Mouse (Mus musculus): ENCODE measurements around the gene Zzef1. TPM values are rescaled to one million over a fixed set of nuclear protein-coding genes. Genes with fewer than 3 reads are reported as not detected.

The Zzef1 gene
- polyA plus RNA-seq, 1 experiment from 2014 or later: 4.2 TPM

GRCm38 (mm10) chr11:72923116-72923515 is 127.1 kb downstream of the Zzef1 start:
- no peak overlapping the region for H3K27ac ChIP-seq
- no peak for DNase-seq
- H3K9me3 ChIP-seq (replicated peaks): no peaks in the 10 kb centered on the region
- peaks cover 4% of the 10 kb centered on the region; the same call in 1 of the 2 replicates for H3K4me1 ChIP-seq (replicated peaks)
- H3K9ac ChIP-seq: no peak overlapping the region
- no peak overlapping the region for H3K4me3 ChIP-seq (replicated peaks)
- H3K27me3 ChIP-seq: no peaks in the 10 kb centered on the region
- no peak overlapping the region for H3K4me2 ChIP-seq
- H3K36me3 ChIP-seq: peaks cover 51% of the 10 kb centered on the region
- 22% methylated on average over 4 of the region's 4 CpGs for WGBS (ENCODE audit: insufficient replicate concordance)
- ATAC-seq (ENCODE audit: low read depth): no peak

- WGBS (ENCODE audit: insufficient replicate concordance): 20% methylated on average over 1 of the region's 1 CpGs
- no peak overlapping the region for H3K4me3 ChIP-seq (replicated peaks)
- no peak overlapping the region for H3K4me2 ChIP-seq
- ATAC-seq (ENCODE audit: low read depth): no peak
- no peaks in the 10 kb centered on the region for H3K27me3 ChIP-seq
- peaks cover 4% of the 10 kb centered on the region; the same call in 1 of the 2 replicates for H3K4me1 ChIP-seq (replicated peaks)
- no peaks in the 10 kb centered on the region for H3K9me3 ChIP-seq (replicated peaks)
- DNase-seq: no peak
- H3K36me3 ChIP-seq: peaks cover 42% of the 10 kb centered on the region
- no peak overlapping the region for H3K9ac ChIP-seq
- no peak overlapping the region for H3K27ac ChIP-seq
Observed at GRCm38 (mm10) chr11:72924458-72924857, 128.4 kb downstream of the Zzef1 start.

- no peak overlapping the region for H3K27ac ChIP-seq
- no peak overlapping the region for H3K9ac ChIP-seq
- ATAC-seq (ENCODE audit: low read depth): no peak
- WGBS (ENCODE audit: insufficient replicate concordance): 66% methylated on average over 2 of the region's 2 CpGs
- peaks cover 4% of the 10 kb centered on the region; the same call in 1 of the 2 replicates for H3K4me1 ChIP-seq (replicated peaks)
- DNase-seq: no peak
- no peak overlapping the region for H3K4me2 ChIP-seq
- H3K9me3 ChIP-seq (replicated peaks): no peaks in the 10 kb centered on the region
- no peaks in the 10 kb centered on the region for H3K27me3 ChIP-seq
- H3K36me3 ChIP-seq: peaks cover 41% of the 10 kb centered on the region
- no peak overlapping the region for H3K4me3 ChIP-seq (replicated peaks)
Observed at GRCm38 (mm10) chr11:72925067-72925466, 129.0 kb downstream of the Zzef1 start.

GRCm38 (mm10) chr11:72926226-72926890 is 130.3 kb downstream of the Zzef1 start:
- Histone ChIP-seq H3K27me3 (no peaks in the 10 kb centered on the region), H3K4me2 (no peak overlapping the region), H3K9ac (no peak overlapping the region), H3K4me1 (replicated peaks) (peaks cover 4% of the 10 kb centered on the region; the same call in 1 of the 2 replicates), H3K36me3 (peaks cover 29% of the 10 kb centered on the region), H3K4me3 (replicated peaks) (no peak overlapping the region), H3K9me3 (replicated peaks) (no peaks in the 10 kb centered on the region), H3K27ac (no peak overlapping the region)
- WGBS (ENCODE audit: insufficient replicate concordance): 58% methylated on average over 13 of the region's 13 CpGs
- peak; percentile 19 for DNase-seq
- ATAC-seq (ENCODE audit: low read depth): peak; percentile 57; the same call in 1 of the 2 replicates

- peaks cover 4% of the 10 kb centered on the region; the same call in 1 of the 2 replicates for H3K4me1 ChIP-seq (replicated peaks)
- DNase-seq (no peak), ATAC-seq (ENCODE audit: low read depth) (no peak)
- no peak overlapping the region for H3K4me2 ChIP-seq
- H3K4me3 ChIP-seq (replicated peaks): no peak overlapping the region
- H3K27me3 ChIP-seq: no peaks in the 10 kb centered on the region
- WGBS (ENCODE audit: insufficient replicate concordance): 56% methylated on average over 2 of the region's 2 CpGs
- no peak overlapping the region for H3K27ac ChIP-seq
- H3K9me3 ChIP-seq (replicated peaks): no peaks in the 10 kb centered on the region
- H3K36me3 ChIP-seq: peaks cover 16% of the 10 kb centered on the region
- no peak overlapping the region for H3K9ac ChIP-seq
Observed at GRCm38 (mm10) chr11:72928516-72928915, 132.5 kb downstream of the Zzef1 start.

GRCm38 (mm10) chr11:72940208-72941143 is 144.4 kb downstream of the Zzef1 start:
- WGBS (ENCODE audit: insufficient replicate concordance): 23% methylated on average over 20 of the region's 20 CpGs

GRCm38 (mm10) chr11:72944996-72945793 is 149.2 kb downstream of the Zzef1 start:
- Histone ChIP-seq H3K4me1 (replicated peaks) (peaks cover 37% of the 10 kb centered on the region), H3K27ac (no peak overlapping the region), H3K9me3 (replicated peaks) (no peaks in the 10 kb centered on the region), H3K27me3 (0 out of 2 replicates have a peak, but pooled peaks cover 4% of the 10 kb centered on the region), H3K9ac (no peak overlapping the region), H3K36me3 (no peaks in the 10 kb centered on the region), H3K4me2 (no peak overlapping the region), H3K4me3 (replicated peaks) (no peak overlapping the region)
- DNase-seq: no peak
- whole genome bisulfite sequencing (ENCODE audit: insufficient replicate concordance): 33% methylated on average over 7 of the region's 7 CpGs
- no peak for ATAC-seq (ENCODE audit: low read depth)

More at GRCm38 (mm10) chr11:72940208-72941143, 144.4 kb downstream of the Zzef1 start:
- peak overlapping the region; percentile 46; the same call in 1 of the 2 replicates for H3K9ac ChIP-seq
- peak; percentile 63 for ATAC-seq (ENCODE audit: low read depth)
- peaks cover 18% of the 10 kb centered on the region for H3K4me1 ChIP-seq (replicated peaks)
- H3K4me2 ChIP-seq: peak overlapping the region; percentile 57
- peak; percentile 42 for DNase-seq
- H3K9me3 ChIP-seq (replicated peaks): no peaks in the 10 kb centered on the region
- H3K36me3 ChIP-seq: no peaks in the 10 kb centered on the region
- H3K27ac ChIP-seq: no peak overlapping the region
- 0 out of 2 replicates have a peak, but pooled peaks cover 4% of the 10 kb centered on the region for H3K27me3 ChIP-seq
- H3K4me3 ChIP-seq (replicated peaks): peak overlapping the region; percentile 60

- Histone ChIP-seq H3K27ac (no peak overlapping the region), H3K4me2 (0 out of 2 replicates have a peak overlapping the region, but pooled peaks have one; percentile 1)
- no peak for DNase-seq
Observed at GRCm38 (mm10) chr11:72945875-72946559, 150.0 kb downstream of the Zzef1 start.

GRCm38 (mm10) chr11:72946560-72947119 is 150.6 kb downstream of the Zzef1 start:
- no peaks in the 10 kb centered on the region for H3K9me3 ChIP-seq (replicated peaks)
- H3K4me3 ChIP-seq (replicated peaks): no peak overlapping the region
- no peak overlapping the region; the same call in 1 of the 2 replicates for H3K27ac ChIP-seq
- H3K9ac ChIP-seq: no peak overlapping the region
- peaks cover 32% of the 10 kb centered on the region for H3K4me1 ChIP-seq (replicated peaks)
- H3K36me3 ChIP-seq: no peaks in the 10 kb centered on the region
- H3K4me2 ChIP-seq: 0 out of 2 replicates have a peak overlapping the region, but pooled peaks have one; percentile 1
- 16% methylated on average over 6 of the region's 6 CpGs for WGBS (ENCODE audit: insufficient replicate concordance)
- DNase-seq (no peak), ATAC-seq (ENCODE audit: low read depth) (no peak)
- 0 out of 2 replicates have a peak, but pooled peaks cover 4% of the 10 kb centered on the region for H3K27me3 ChIP-seq

More at GRCm38 (mm10) chr11:72945875-72946559, 150.0 kb downstream of the Zzef1 start:
- WGBS (ENCODE audit: insufficient replicate concordance): 7% methylated on average over 6 of the region's 6 CpGs
- no peaks in the 10 kb centered on the region for H3K9me3 ChIP-seq (replicated peaks)
- 0 out of 2 replicates have a peak, but pooled peaks cover 4% of the 10 kb centered on the region for H3K27me3 ChIP-seq
- no peak overlapping the region for H3K4me3 ChIP-seq (replicated peaks)
- H3K4me1 ChIP-seq (replicated peaks): peaks cover 32% of the 10 kb centered on the region
- peak; percentile 38; the same call in 1 of the 2 replicates for ATAC-seq (ENCODE audit: low read depth)
- no peaks in the 10 kb centered on the region for H3K36me3 ChIP-seq
- H3K9ac ChIP-seq: no peak overlapping the region

- 67% methylated on average over 11 of the region's 11 CpGs for WGBS (ENCODE audit: insufficient replicate concordance)
- no peak overlapping the region for H3K4me3 ChIP-seq (replicated peaks)
- H3K4me1 ChIP-seq (replicated peaks): peaks cover 41% of the 10 kb centered on the region
- H3K27me3 ChIP-seq: 0 out of 2 replicates have a peak, but pooled peaks cover 4% of the 10 kb centered on the region
- no peak overlapping the region for H3K27ac ChIP-seq
- ATAC-seq (ENCODE audit: low read depth) (no peak), DNase-seq (no peak)
- no peaks in the 10 kb centered on the region for H3K36me3 ChIP-seq
- H3K9ac ChIP-seq: no peak overlapping the region
- H3K9me3 ChIP-seq (replicated peaks): no peaks in the 10 kb centered on the region
- H3K4me2 ChIP-seq: no peak overlapping the region
Observed at GRCm38 (mm10) chr11:72947840-72948239, 151.8 kb downstream of the Zzef1 start.

Measured in liver, embryonic 13.5 days (tissue).